Mouse (Mus musculus): ENCODE measurements around the gene Cyp46a1. TPM values are rescaled to one million over a fixed set of nuclear protein-coding genes. Genes with fewer than 3 reads are reported as not detected.

Gene Cyp46a1
- polyA plus RNA-seq, 1 experiment from 2014 or later, result 8.8 TPM

- Histone ChIP-seq H3K4me2 (replicated peaks) (no peak within 1 kb of the TSS), H3K9ac (no peak within 1 kb of the TSS), H3K4me1 (peaks cover 59% of the 10 kb centered on the region), H3K27me3 (no peaks in the 10 kb centered on the region), H3K9me3 (no peaks in the 10 kb centered on the region), H3K27ac (no peak within 1 kb of the TSS), H3K4me3 (no peak within 1 kb of the TSS), H3K36me3 (no peaks in the 10 kb centered on the region)
- no peak; the same call in 1 of the 2 replicates for ATAC-seq (ENCODE audit: low FRiP score, low read depth)
- WGBS, result 73% methylated on average over 19 of the region's 19 CpGs
These were observed 36.6 kb downstream of the Cyp46a1 start, which contains the start of gene Eml1 for GRCm38 (mm10) chr12:108370596-108371428. Eml1 (plus strand) TSS chr12:108370957.

GRCm38 (mm10) chr12:108371429-108371765, 37.2 kb downstream of the Cyp46a1 start:
- Histone ChIP-seq H3K27me3 (no peaks in the 10 kb centered on the region), H3K27ac (no peak overlapping the region), H3K36me3 (no peaks in the 10 kb centered on the region), H3K9me3 (no peaks in the 10 kb centered on the region), H3K4me2 (replicated peaks) (no peak overlapping the region), H3K4me3 (no peak overlapping the region), H3K4me1 (peaks cover 55% of the 10 kb centered on the region), H3K9ac (no peak overlapping the region)
- 59% methylated on average over 6 of the region's 6 CpGs for WGBS
- ATAC-seq (ENCODE audit: low FRiP score, low read depth), result no peak

- Histone ChIP-seq H3K27ac (peak overlapping the region; percentile 79; the same call in 1 of the 2 replicates), H3K9ac (no peak overlapping the region), H3K36me3 (no peaks in the 10 kb centered on the region), H3K27me3 (no peaks in the 10 kb centered on the region), H3K4me1 (peaks cover 55% of the 10 kb centered on the region), H3K9me3 (no peaks in the 10 kb centered on the region), H3K4me3 (no peak overlapping the region), H3K4me2 (replicated peaks) (no peak overlapping the region)
- ATAC-seq (ENCODE audit: low FRiP score, low read depth), result no peak
- 77% methylated on average over 17 of the region's 17 CpGs for WGBS
These were observed 38.1 kb downstream of the Cyp46a1 start for GRCm38 (mm10) chr12:108372241-108372640.

GRCm38 (mm10) chr12:108373611-108374010, 39.4 kb downstream of the Cyp46a1 start:
- no peak overlapping the region for H3K4me2 ChIP-seq (replicated peaks)
- H3K27me3 ChIP-seq, result no peaks in the 10 kb centered on the region
- peaks cover 55% of the 10 kb centered on the region for H3K4me1 ChIP-seq
- H3K36me3 ChIP-seq, result no peaks in the 10 kb centered on the region
- WGBS, result 15% methylated on average over 9 of the region's 9 CpGs
- ATAC-seq (ENCODE audit: low FRiP score, low read depth), result peak; percentile 46; the same call in 1 of the 2 replicates
- no peaks in the 10 kb centered on the region for H3K9me3 ChIP-seq
- no peak overlapping the region for H3K9ac ChIP-seq
- H3K4me3 ChIP-seq, result no peak overlapping the region
- peak overlapping the region; percentile 79 for H3K27ac ChIP-seq

GRCm38 (mm10) chr12:108374689-108375088, 40.5 kb downstream of the Cyp46a1 start:
- H3K27ac ChIP-seq, result no peak overlapping the region; the same call in 1 of the 2 replicates
- no peaks in the 10 kb centered on the region for H3K27me3 ChIP-seq
- no peak overlapping the region for H3K4me3 ChIP-seq
- H3K4me2 ChIP-seq (replicated peaks), result no peak overlapping the region
- ATAC-seq (ENCODE audit: low FRiP score, low read depth), result no peak
- H3K36me3 ChIP-seq, result no peaks in the 10 kb centered on the region
- WGBS, result 64% methylated on average over 8 of the region's 8 CpGs
- no peaks in the 10 kb centered on the region for H3K9me3 ChIP-seq
- H3K4me1 ChIP-seq, result peaks cover 51% of the 10 kb centered on the region
- no peak overlapping the region for H3K9ac ChIP-seq

GRCm38 (mm10) chr12:108378379-108379133, 44.4 kb downstream of the Cyp46a1 start:
- no peak for ATAC-seq (ENCODE audit: low FRiP score, low read depth)
- H3K4me1 ChIP-seq, result peaks cover 15% of the 10 kb centered on the region
- no peaks in the 10 kb centered on the region for H3K27me3 ChIP-seq
- H3K9me3 ChIP-seq, result no peaks in the 10 kb centered on the region
- H3K36me3 ChIP-seq, result no peaks in the 10 kb centered on the region
- WGBS, result 88% methylated on average over 13 of the region's 13 CpGs
- no peak overlapping the region for H3K9ac ChIP-seq
- H3K4me3 ChIP-seq, result no peak overlapping the region
- H3K27ac ChIP-seq, result no peak overlapping the region
- H3K4me2 ChIP-seq (replicated peaks), result no peak overlapping the region

- Histone ChIP-seq H3K4me2 (replicated peaks) (0 out of 2 replicates have a peak overlapping the region, but pooled peaks have one; percentile 1), H3K27me3 (no peaks in the 10 kb centered on the region), H3K4me1 (peaks cover 15% of the 10 kb centered on the region), H3K9me3 (no peaks in the 10 kb centered on the region), H3K36me3 (no peaks in the 10 kb centered on the region), H3K4me3 (no peak overlapping the region), H3K9ac (no peak overlapping the region), H3K27ac (no peak overlapping the region)
- ATAC-seq (ENCODE audit: low FRiP score, low read depth), result 0 out of 2 replicates have a peak, but pooled peaks have one; percentile 45
- WGBS, result 33% methylated on average over 13 of the region's 13 CpGs
These were observed 52.5 kb downstream of the Cyp46a1 start for GRCm38 (mm10) chr12:108386476-108387232.

GRCm38 (mm10) chr12:108389718-108390117, 55.5 kb downstream of the Cyp46a1 start:
- Histone ChIP-seq H3K36me3 (no peaks in the 10 kb centered on the region), H3K27ac (no peak overlapping the region)
- 25% methylated on average over 3 of the region's 3 CpGs for WGBS

GRCm38 (mm10) chr12:108392254-108393044, 58.3 kb downstream of the Cyp46a1 start:
- Histone ChIP-seq H3K4me3 (no peak overlapping the region), H3K36me3 (no peaks in the 10 kb centered on the region), H3K27ac (no peak overlapping the region), H3K9ac (no peak overlapping the region), H3K9me3 (no peaks in the 10 kb centered on the region), H3K4me2 (replicated peaks) (no peak overlapping the region), H3K27me3 (no peaks in the 10 kb centered on the region), H3K4me1 (peaks cover 10% of the 10 kb centered on the region; the same call in 1 of the 2 replicates)
- ATAC-seq (ENCODE audit: low FRiP score, low read depth), result no peak
- 66% methylated on average over 12 of the region's 12 CpGs for WGBS

More at GRCm38 (mm10) chr12:108389718-108390117, 55.5 kb downstream of the Cyp46a1 start:
- H3K4me2 ChIP-seq (replicated peaks), result no peak overlapping the region
- H3K9ac ChIP-seq, result no peak overlapping the region
- no peak overlapping the region for H3K4me3 ChIP-seq
- ATAC-seq (ENCODE audit: low FRiP score, low read depth), result no peak
- H3K4me1 ChIP-seq, result peaks cover 18% of the 10 kb centered on the region
- no peaks in the 10 kb centered on the region for H3K9me3 ChIP-seq
- H3K27me3 ChIP-seq, result no peaks in the 10 kb centered on the region

GRCm38 (mm10) chr12:108393082-108393481, 58.9 kb downstream of the Cyp46a1 start:
- Histone ChIP-seq H3K9me3 (no peaks in the 10 kb centered on the region), H3K36me3 (no peaks in the 10 kb centered on the region), H3K9ac (no peak overlapping the region), H3K4me3 (no peak overlapping the region), H3K4me1 (0 out of 2 replicates have a peak, but pooled peaks cover 8% of the 10 kb centered on the region), H3K4me2 (replicated peaks) (no peak overlapping the region), H3K27me3 (no peaks in the 10 kb centered on the region), H3K27ac (no peak overlapping the region)
- no peak for ATAC-seq (ENCODE audit: low FRiP score, low read depth)
- 80% methylated on average over 4 of the region's 4 CpGs for WGBS

GRCm38 (mm10) chr12:108393637-108394036, 59.5 kb downstream of the Cyp46a1 start:
- ATAC-seq (ENCODE audit: low FRiP score, low read depth), result 0 out of 2 replicates have a peak, but pooled peaks have one; percentile 36
- H3K36me3 ChIP-seq, result no peaks in the 10 kb centered on the region
- 74% methylated on average over 4 of the region's 4 CpGs for WGBS
- no peak overlapping the region for H3K4me3 ChIP-seq
- H3K4me1 ChIP-seq, result 0 out of 2 replicates have a peak, but pooled peaks cover 8% of the 10 kb centered on the region
- no peaks in the 10 kb centered on the region for H3K9me3 ChIP-seq
- no peak overlapping the region for H3K4me2 ChIP-seq (replicated peaks)
- no peak overlapping the region for H3K27ac ChIP-seq
- H3K27me3 ChIP-seq, result no peaks in the 10 kb centered on the region
- no peak overlapping the region for H3K9ac ChIP-seq
